Mouse (Mus musculus): ENCODE measurements around the gene Ago1. TPM values are rescaled to one million over a fixed set of nuclear protein-coding genes. Genes with fewer than 3 reads are reported as not detected.

Ago1 gene
- polyA plus RNA-seq, 1 experiment from 2014 or later = 8.8 TPM

- no peaks in the 10 kb centered on the region for H3K9me3 ChIP-seq (replicated peaks; ENCODE audit: control insufficient read depth, low read length, poor library complexity, severe bottlenecking)
- no peak overlapping the region for H3K9ac ChIP-seq (ENCODE audit: low read depth, low read length)
- H3K27me3 ChIP-seq (ENCODE audit: control insufficient read depth, insufficient read depth, low read depth, low read length) = no peaks in the 10 kb centered on the region
- WGBS = 84% methylated on average over 3 of the region's 3 CpGs
- no peak overlapping the region for H3K4me3 ChIP-seq (ENCODE audit: low read depth, low read length)
- H3K4me1 ChIP-seq (ENCODE audit: control insufficient read depth, insufficient read depth, low read length) = no peaks in the 10 kb centered on the region
- no peak overlapping the region for H3K27ac ChIP-seq (ENCODE audit: low read length)
- ATAC-seq = no peak
- no peak overlapping the region for H3K4me2 ChIP-seq (ENCODE audit: low read length)
- H3K36me3 ChIP-seq (ENCODE audit: control insufficient read depth, insufficient read depth, low read length) = no peaks in the 10 kb centered on the region
Measured at GRCm38 (mm10) chr4:126483874-126484273, 15.5 kb upstream of the Ago1 start.

- no peak for ATAC-seq
- H3K9me3 ChIP-seq (replicated peaks; ENCODE audit: control insufficient read depth, low read length, poor library complexity, severe bottlenecking) = no peaks in the 10 kb centered on the region
- H3K9ac ChIP-seq (ENCODE audit: low read depth, low read length) = no peak overlapping the region
- no peaks in the 10 kb centered on the region for H3K27me3 ChIP-seq (ENCODE audit: control insufficient read depth, insufficient read depth, low read depth, low read length)
- no peak overlapping the region for H3K4me2 ChIP-seq (ENCODE audit: low read length)
- H3K27ac ChIP-seq (ENCODE audit: low read length) = no peak overlapping the region
- no peak overlapping the region for H3K4me3 ChIP-seq (ENCODE audit: low read depth, low read length)
- H3K4me1 ChIP-seq (ENCODE audit: control insufficient read depth, insufficient read depth, low read length) = no peaks in the 10 kb centered on the region
- no peaks in the 10 kb centered on the region for H3K36me3 ChIP-seq (ENCODE audit: control insufficient read depth, insufficient read depth, low read length)
- 80% methylated on average over 12 of the region's 12 CpGs for WGBS
Measured at GRCm38 (mm10) chr4:126482951-126483350, 14.6 kb upstream of the Ago1 start.

DNA sequence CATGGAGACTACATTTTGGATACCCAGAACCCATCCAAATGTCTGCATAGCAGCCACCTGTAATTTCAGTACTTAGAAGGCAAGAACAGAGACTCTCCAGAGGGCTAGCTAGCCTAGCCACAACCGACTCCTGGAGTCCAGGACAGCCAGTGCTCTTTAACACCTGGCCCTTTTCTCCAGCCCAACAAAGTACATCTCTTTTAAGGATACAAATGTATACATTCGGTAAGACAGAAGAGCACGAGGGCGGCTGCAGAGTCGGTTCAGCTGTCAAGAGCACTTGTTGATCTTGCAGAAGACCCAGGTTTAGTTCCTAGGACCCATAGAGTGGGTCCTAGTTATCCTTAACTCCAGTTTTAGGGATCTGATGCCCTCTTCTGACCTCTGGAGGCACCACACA, 13.1 kb upstream of the Ago1 start:
- Histone ChIP-seq H3K27ac (ENCODE audit: low read length) (no peak overlapping the region), H3K9ac (ENCODE audit: low read depth, low read length) (no peak overlapping the region), H3K4me1 (ENCODE audit: control insufficient read depth, insufficient read depth, low read length) (no peaks in the 10 kb centered on the region), H3K9me3 (replicated peaks; ENCODE audit: control insufficient read depth, low read length, poor library complexity, severe bottlenecking) (no peaks in the 10 kb centered on the region), H3K4me2 (ENCODE audit: low read length) (no peak overlapping the region), H3K36me3 (ENCODE audit: control insufficient read depth, insufficient read depth, low read length) (no peaks in the 10 kb centered on the region), H3K4me3 (ENCODE audit: low read depth, low read length) (no peak overlapping the region), H3K27me3 (ENCODE audit: control insufficient read depth, insufficient read depth, low read depth, low read length) (no peaks in the 10 kb centered on the region)
- ATAC-seq = no peak
- WGBS = 92% methylated on average over 5 of the region's 5 CpGs

GRCm38 (mm10) chr4:126480288-126480687, 11.9 kb upstream of the Ago1 start:
- H3K4me1 ChIP-seq (ENCODE audit: control insufficient read depth, insufficient read depth, low read length) = no peaks in the 10 kb centered on the region
- WGBS = 86% methylated on average over 3 of the region's 3 CpGs
- no peak for ATAC-seq
- no peak overlapping the region for H3K27ac ChIP-seq (ENCODE audit: low read length)
- H3K9me3 ChIP-seq (replicated peaks; ENCODE audit: control insufficient read depth, low read length, poor library complexity, severe bottlenecking) = no peaks in the 10 kb centered on the region
- no peaks in the 10 kb centered on the region for H3K27me3 ChIP-seq (ENCODE audit: control insufficient read depth, insufficient read depth, low read depth, low read length)
- H3K36me3 ChIP-seq (ENCODE audit: control insufficient read depth, insufficient read depth, low read length) = no peaks in the 10 kb centered on the region
- H3K9ac ChIP-seq (ENCODE audit: low read depth, low read length) = no peak overlapping the region
- no peak overlapping the region for H3K4me2 ChIP-seq (ENCODE audit: low read length)
- H3K4me3 ChIP-seq (ENCODE audit: low read depth, low read length) = no peak overlapping the region

- H3K9ac ChIP-seq (ENCODE audit: low read depth, low read length) = no peak overlapping the region
- peaks cover 4% of the 10 kb centered on the region; the same call in 1 of the 2 replicates for H3K4me1 ChIP-seq (ENCODE audit: control insufficient read depth, insufficient read depth, low read length)
- H3K36me3 ChIP-seq (ENCODE audit: control insufficient read depth, insufficient read depth, low read length) = no peaks in the 10 kb centered on the region
- no peaks in the 10 kb centered on the region for H3K27me3 ChIP-seq (ENCODE audit: control insufficient read depth, insufficient read depth, low read depth, low read length)
- WGBS = 57% methylated on average over 5 of the region's 5 CpGs
- no peaks in the 10 kb centered on the region for H3K9me3 ChIP-seq (replicated peaks; ENCODE audit: control insufficient read depth, low read length, poor library complexity, severe bottlenecking)
- no peak overlapping the region for H3K4me2 ChIP-seq (ENCODE audit: low read length)
- H3K27ac ChIP-seq (ENCODE audit: low read length) = no peak overlapping the region
- no peak overlapping the region for H3K4me3 ChIP-seq (ENCODE audit: low read depth, low read length)
- no peak for ATAC-seq
Measured at GRCm38 (mm10) chr4:126473031-126473430, 4.6 kb upstream of the Ago1 start.

DNA sequence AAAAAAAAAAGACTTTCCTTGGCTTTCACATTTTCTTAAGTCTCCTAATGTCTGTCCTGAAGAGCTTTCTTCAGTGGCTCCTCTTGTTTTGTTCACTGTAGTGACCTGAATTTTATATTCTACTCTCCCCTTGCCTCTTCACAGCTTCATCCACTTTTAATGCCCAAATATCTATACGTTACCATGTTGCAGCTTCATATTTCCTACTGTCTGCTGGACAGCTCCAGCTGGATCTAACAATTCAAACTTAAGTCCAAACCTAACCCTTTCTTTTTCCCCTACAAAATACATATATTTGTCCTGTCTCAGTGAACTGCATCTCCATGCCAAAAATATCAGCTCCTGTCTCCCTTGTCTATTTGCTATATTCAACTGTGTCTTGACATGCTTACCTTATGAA, 951 bp upstream of the Ago1 start:
- H3K36me3 ChIP-seq (ENCODE audit: control insufficient read depth, insufficient read depth, low read length) = no peaks in the 10 kb centered on the region
- H3K27ac ChIP-seq (ENCODE audit: low read length) = peak overlapping the region; percentile 24; the same call in 1 of the 2 replicates
- no peak overlapping the region for H3K4me3 ChIP-seq (ENCODE audit: low read depth, low read length)
- no peak overlapping the region; the same call in 1 of the 2 replicates for H3K4me2 ChIP-seq (ENCODE audit: low read length)
- H3K27me3 ChIP-seq (ENCODE audit: control insufficient read depth, insufficient read depth, low read depth, low read length) = no peaks in the 10 kb centered on the region
- no peak for ATAC-seq
- peaks cover 35% of the 10 kb centered on the region for H3K4me1 ChIP-seq (ENCODE audit: control insufficient read depth, insufficient read depth, low read length)
- WGBS = 60% methylated on average over 1 of the region's 1 CpGs
- no peak overlapping the region for H3K9ac ChIP-seq (ENCODE audit: low read depth, low read length)
- no peaks in the 10 kb centered on the region for H3K9me3 ChIP-seq (replicated peaks; ENCODE audit: control insufficient read depth, low read length, poor library complexity, severe bottlenecking)

GRCm38 (mm10) chr4:126468925-126469324, 542 bp upstream of the Ago1 start:
- H3K4me3 ChIP-seq (ENCODE audit: low read depth, low read length) = peak overlapping the region; percentile 94
- no peak for ATAC-seq
- 3% methylated on average over 8 of the region's 8 CpGs for WGBS

DNA sequence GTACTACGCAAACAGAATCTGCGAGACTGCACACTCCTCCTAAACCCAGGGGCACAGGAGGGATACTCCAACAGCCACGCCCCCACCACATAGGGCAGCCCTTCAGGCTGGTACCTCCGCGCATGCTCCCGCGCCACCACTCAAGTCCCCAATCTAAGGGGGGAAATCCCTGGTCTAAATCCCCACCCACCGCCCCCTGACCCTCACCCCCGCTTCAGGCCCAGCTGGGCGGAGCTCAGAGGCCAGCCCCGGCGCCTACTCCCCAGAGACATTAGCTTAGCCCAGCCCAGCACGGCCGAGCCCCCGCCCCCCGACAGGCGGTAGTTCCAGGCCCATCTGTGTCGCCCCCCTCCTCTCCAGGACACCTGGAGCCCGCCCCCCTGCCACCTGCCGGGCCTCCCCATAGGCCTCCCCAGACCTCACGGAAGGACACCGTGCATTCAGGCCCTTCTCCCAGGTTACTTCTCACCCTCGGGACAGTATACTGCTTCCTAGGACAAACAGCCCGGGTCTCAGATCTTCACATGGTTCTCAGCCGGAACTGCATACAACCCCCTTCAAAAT, 580 bp downstream of the Ago1 start:
- Histone ChIP-seq H3K27me3 (ENCODE audit: control insufficient read depth, insufficient read depth, low read depth, low read length) (no peaks in the 10 kb centered on the region), H3K9ac (ENCODE audit: low read depth, low read length) (peak overlapping the region; percentile 98), H3K4me3 (ENCODE audit: low read depth, low read length) (peak overlapping the region; percentile 94), H3K4me2 (ENCODE audit: low read length) (peak overlapping the region; percentile 79), H3K36me3 (ENCODE audit: control insufficient read depth, insufficient read depth, low read length) (no peaks in the 10 kb centered on the region), H3K4me1 (ENCODE audit: control insufficient read depth, insufficient read depth, low read length) (peaks cover 43% of the 10 kb centered on the region), H3K9me3 (replicated peaks; ENCODE audit: control insufficient read depth, low read length, poor library complexity, severe bottlenecking) (no peaks in the 10 kb centered on the region), H3K27ac (ENCODE audit: low read length) (peak overlapping the region; percentile 97)
- peak; percentile 66 for ATAC-seq
- WGBS = 1% methylated on average over 25 of the region's 25 CpGs

More at GRCm38 (mm10) chr4:126468925-126469324, 542 bp upstream of the Ago1 start:
- H3K4me1 ChIP-seq (ENCODE audit: control insufficient read depth, insufficient read depth, low read length) = peaks cover 39% of the 10 kb centered on the region
- H3K9me3 ChIP-seq (replicated peaks; ENCODE audit: control insufficient read depth, low read length, poor library complexity, severe bottlenecking) = no peaks in the 10 kb centered on the region
- no peaks in the 10 kb centered on the region for H3K27me3 ChIP-seq (ENCODE audit: control insufficient read depth, insufficient read depth, low read depth, low read length)
- H3K4me2 ChIP-seq (ENCODE audit: low read length) = peak overlapping the region; percentile 79
- H3K27ac ChIP-seq (ENCODE audit: low read length) = peak overlapping the region; percentile 97
- no peaks in the 10 kb centered on the region for H3K36me3 ChIP-seq (ENCODE audit: control insufficient read depth, insufficient read depth, low read length)
- peak overlapping the region; percentile 98 for H3K9ac ChIP-seq (ENCODE audit: low read depth, low read length)

GRCm38 (mm10) chr4:126466251-126466750, 2.1 kb downstream of the Ago1 start:
- H3K4me2 ChIP-seq (ENCODE audit: low read length) = peak overlapping the region; percentile 79
- H3K27ac ChIP-seq (ENCODE audit: low read length) = peak overlapping the region; percentile 70
- no peaks in the 10 kb centered on the region for H3K36me3 ChIP-seq (ENCODE audit: control insufficient read depth, insufficient read depth, low read length)
- H3K9me3 ChIP-seq (replicated peaks; ENCODE audit: control insufficient read depth, low read length, poor library complexity, severe bottlenecking) = no peaks in the 10 kb centered on the region
- peak overlapping the region; percentile 43 for H3K9ac ChIP-seq (ENCODE audit: low read depth, low read length)
- WGBS = 6% methylated on average over 8 of the region's 8 CpGs
- H3K4me3 ChIP-seq (ENCODE audit: low read depth, low read length) = peak overlapping the region; percentile 16
- no peak for ATAC-seq
- peaks cover 48% of the 10 kb centered on the region for H3K4me1 ChIP-seq (ENCODE audit: control insufficient read depth, insufficient read depth, low read length)
- no peaks in the 10 kb centered on the region for H3K27me3 ChIP-seq (ENCODE audit: control insufficient read depth, insufficient read depth, low read depth, low read length)

All from midbrain, embryonic 16.5 days (tissue).